Mouse (Mus musculus): Measurements from ENCODE around the gene Med28. TPM values are rescaled to one million over a fixed set of nuclear protein-coding genes. Genes with fewer than 3 reads are reported as not detected.

The Med28 gene
- polyA plus RNA-seq, 1 experiment from 2014 or later: 226 TPM

DNA sequence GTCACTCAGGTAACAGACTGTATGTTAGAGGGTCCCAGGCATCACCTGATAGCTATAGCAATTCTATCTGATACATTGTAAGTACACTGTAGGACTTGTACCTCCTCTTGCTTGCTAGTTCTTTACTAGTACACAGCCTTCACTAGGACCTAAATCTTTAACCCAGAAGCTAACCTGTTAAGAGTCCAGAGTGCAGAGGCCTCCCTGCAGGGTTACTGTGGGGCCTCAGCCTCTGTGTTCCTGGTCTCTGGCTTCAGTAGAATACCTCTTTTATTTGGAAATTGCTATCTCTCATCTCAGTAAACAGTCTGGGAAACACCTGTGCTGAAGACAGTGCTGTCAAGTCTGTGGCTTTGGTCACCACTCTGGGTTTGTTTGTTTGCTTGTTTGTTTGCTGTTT is 24.0 kb upstream of the Med28 start:
- Histone ChIP-seq H3K9ac (ENCODE audit: low read depth, low read length) (no peak overlapping the region), H3K36me3 (ENCODE audit: control insufficient read depth, insufficient read depth, low read length) (peaks cover 44% of the 10 kb centered on the region), H3K9me3 (ENCODE audit: control insufficient read depth, low read length) (no peaks in the 10 kb centered on the region), H3K27ac (replicated peaks; ENCODE audit: low read depth, low read length) (no peak overlapping the region), H3K4me2 (ENCODE audit: low read depth, low read length) (no peak overlapping the region), H3K27me3 (replicated peaks; ENCODE audit: control insufficient read depth, insufficient read depth, low read length) (no peaks in the 10 kb centered on the region), H3K4me1 (ENCODE audit: control insufficient read depth, insufficient read depth, low read length) (peaks cover 8% of the 10 kb centered on the region), H3K4me3 (ENCODE audit: low read depth, low read length) (no peak overlapping the region)
- DNase-seq (ENCODE audit: low spot score): no peak
- ATAC-seq (ENCODE audit: low read depth): no peak

DNA sequence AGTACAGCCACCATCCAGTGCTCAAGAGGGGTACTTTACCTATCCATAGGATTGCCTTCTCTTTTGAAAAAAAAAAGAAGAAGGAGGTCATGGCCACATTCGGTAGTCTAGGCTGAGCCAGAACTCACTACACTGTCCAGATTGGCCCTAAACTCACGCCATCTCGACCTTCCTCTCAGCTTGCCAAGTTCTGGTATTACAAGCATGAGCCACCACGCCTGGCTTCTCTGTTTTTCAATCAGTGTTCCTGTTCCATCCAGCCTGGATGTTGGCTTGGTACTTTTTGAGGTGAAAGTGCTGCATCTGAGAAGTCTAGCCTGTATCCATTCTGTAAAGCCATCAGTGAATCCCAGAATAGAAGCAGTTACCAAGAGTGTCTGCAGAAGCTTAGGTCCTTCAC is 23.6 kb upstream of the Med28 start:
- Histone ChIP-seq H3K27ac (replicated peaks; ENCODE audit: low read depth, low read length) (no peak overlapping the region), H3K27me3 (replicated peaks; ENCODE audit: control insufficient read depth, insufficient read depth, low read length) (no peaks in the 10 kb centered on the region), H3K9ac (ENCODE audit: low read depth, low read length) (no peak overlapping the region), H3K9me3 (ENCODE audit: control insufficient read depth, low read length) (no peaks in the 10 kb centered on the region), H3K4me1 (ENCODE audit: control insufficient read depth, insufficient read depth, low read length) (peaks cover 8% of the 10 kb centered on the region), H3K36me3 (ENCODE audit: control insufficient read depth, insufficient read depth, low read length) (peaks cover 47% of the 10 kb centered on the region), H3K4me2 (ENCODE audit: low read depth, low read length) (no peak overlapping the region), H3K4me3 (ENCODE audit: low read depth, low read length) (no peak overlapping the region)
- 87% methylated on average over 4 of the region's 4 CpGs for WGBS
- no peak for ATAC-seq (ENCODE audit: low read depth)
- DNase-seq (ENCODE audit: low spot score): no peak

DNA sequence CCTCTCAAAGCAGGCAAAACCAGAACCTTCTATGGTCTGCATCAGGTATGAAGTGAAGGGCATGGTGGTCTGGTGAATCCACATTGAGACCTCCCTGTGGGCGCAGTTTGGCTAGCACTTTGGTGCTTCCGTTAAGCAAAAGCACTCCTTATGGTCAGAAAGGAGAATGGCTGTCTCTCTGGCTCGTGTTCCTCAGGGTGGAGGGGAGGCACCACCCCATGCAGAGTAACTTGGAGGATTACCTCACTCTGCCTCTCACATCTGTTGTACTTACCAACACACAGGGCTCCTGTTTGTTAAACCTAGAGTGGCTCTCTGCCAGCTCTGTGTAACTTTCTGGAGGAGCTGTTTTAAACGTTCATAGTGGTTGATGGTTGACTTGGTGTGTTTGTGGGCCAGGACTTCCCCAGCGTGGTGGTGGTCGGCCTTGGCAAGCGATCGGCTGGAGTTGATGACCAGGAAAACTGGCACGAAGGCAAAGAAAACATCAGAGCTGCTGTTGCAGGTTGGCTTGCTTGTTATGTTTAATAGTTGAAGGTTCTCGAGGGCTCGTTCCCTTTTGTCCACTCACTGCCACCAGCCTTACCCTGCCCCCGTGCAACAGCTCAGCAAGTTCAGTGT is 23.0 kb upstream of the Med28 start:
- no peaks in the 10 kb centered on the region for H3K27me3 ChIP-seq (replicated peaks; ENCODE audit: control insufficient read depth, insufficient read depth, low read length)
- no peak overlapping the region for H3K4me3 ChIP-seq (ENCODE audit: low read depth, low read length)
- peaks cover 52% of the 10 kb centered on the region for H3K36me3 ChIP-seq (ENCODE audit: control insufficient read depth, insufficient read depth, low read length)
- no peak overlapping the region for H3K9ac ChIP-seq (ENCODE audit: low read depth, low read length)
- no peak for ATAC-seq (ENCODE audit: low read depth)
- DNase-seq (ENCODE audit: low spot score): no peak
- peaks cover 8% of the 10 kb centered on the region for H3K4me1 ChIP-seq (ENCODE audit: control insufficient read depth, insufficient read depth, low read length)
- H3K9me3 ChIP-seq (ENCODE audit: control insufficient read depth, low read length): no peaks in the 10 kb centered on the region
- H3K4me2 ChIP-seq (ENCODE audit: low read depth, low read length): no peak overlapping the region
- H3K27ac ChIP-seq (replicated peaks; ENCODE audit: low read depth, low read length): no peak overlapping the region
- WGBS: 80% methylated on average over 12 of the region's 12 CpGs

DNA sequence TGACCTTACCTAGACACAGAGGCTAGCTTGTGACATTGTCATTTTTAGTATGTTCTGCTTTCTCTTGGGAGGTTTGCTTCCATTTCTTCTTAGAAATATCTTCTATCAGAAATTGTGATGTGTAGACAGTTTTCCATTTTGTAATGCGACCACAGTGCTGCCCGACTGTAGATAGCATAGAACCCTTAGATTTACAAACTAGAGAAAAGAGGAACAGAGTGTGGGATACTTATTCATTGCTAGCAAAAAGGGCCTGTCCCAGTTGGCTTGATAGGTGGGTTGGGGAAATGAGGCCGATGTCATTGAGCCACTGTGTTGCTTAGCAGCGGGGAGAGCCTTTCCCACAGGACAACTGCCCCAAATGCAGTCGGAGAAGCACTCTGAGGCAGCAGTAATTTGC is 22.5 kb upstream of the Med28 start:
- Histone ChIP-seq H3K27me3 (replicated peaks; ENCODE audit: control insufficient read depth, insufficient read depth, low read length) (no peaks in the 10 kb centered on the region), H3K36me3 (ENCODE audit: control insufficient read depth, insufficient read depth, low read length) (peaks cover 57% of the 10 kb centered on the region)
- 90% methylated on average over 5 of the region's 5 CpGs for WGBS

DNA sequence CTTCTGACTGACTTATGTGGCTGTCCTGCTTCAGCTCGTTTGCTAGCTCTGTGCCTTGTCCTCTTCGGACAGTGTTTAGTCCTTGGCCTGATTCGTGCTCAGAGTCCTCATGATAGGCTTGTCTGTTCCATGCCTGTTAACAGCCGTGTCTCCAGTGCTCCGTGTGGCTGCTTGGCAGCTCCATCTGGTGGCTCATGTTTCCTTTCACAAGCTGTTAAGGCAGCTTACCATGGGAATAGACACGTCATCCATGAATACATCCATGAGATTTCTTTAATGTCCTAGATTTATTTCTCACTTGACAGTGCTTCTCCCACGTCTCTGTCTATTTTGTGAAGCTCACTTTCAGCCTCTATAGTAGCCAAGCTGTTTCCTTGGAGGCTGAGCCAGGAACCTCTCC is 10.0 kb upstream of the Med28 start:
- Histone ChIP-seq H3K4me3 (ENCODE audit: low read depth, low read length) (no peak overlapping the region), H3K4me2 (ENCODE audit: low read depth, low read length) (no peak overlapping the region), H3K9me3 (ENCODE audit: control insufficient read depth, low read length) (no peaks in the 10 kb centered on the region), H3K27ac (replicated peaks; ENCODE audit: low read depth, low read length) (no peak overlapping the region), H3K4me1 (ENCODE audit: control insufficient read depth, insufficient read depth, low read length) (no peaks in the 10 kb centered on the region), H3K27me3 (replicated peaks; ENCODE audit: control insufficient read depth, insufficient read depth, low read length) (no peaks in the 10 kb centered on the region), H3K9ac (ENCODE audit: low read depth, low read length) (no peak overlapping the region), H3K36me3 (ENCODE audit: control insufficient read depth, insufficient read depth, low read length) (peaks cover 69% of the 10 kb centered on the region)
- 82% methylated on average over 7 of the region's 7 CpGs for WGBS
- DNase-seq (ENCODE audit: low spot score): no peak
- ATAC-seq (ENCODE audit: low read depth): no peak

More for the DNA sequence above, 22.5 kb upstream of the Med28 start:
- no peak for ATAC-seq (ENCODE audit: low read depth)
- Histone ChIP-seq H3K4me2 (ENCODE audit: low read depth, low read length) (no peak overlapping the region), H3K9ac (ENCODE audit: low read depth, low read length) (no peak overlapping the region), H3K9me3 (ENCODE audit: control insufficient read depth, low read length) (no peaks in the 10 kb centered on the region), H3K27ac (replicated peaks; ENCODE audit: low read depth, low read length) (no peak overlapping the region), H3K4me3 (ENCODE audit: low read depth, low read length) (no peak overlapping the region), H3K4me1 (ENCODE audit: control insufficient read depth, insufficient read depth, low read length) (peaks cover 8% of the 10 kb centered on the region)
- no peak for DNase-seq (ENCODE audit: low spot score)

DNA sequence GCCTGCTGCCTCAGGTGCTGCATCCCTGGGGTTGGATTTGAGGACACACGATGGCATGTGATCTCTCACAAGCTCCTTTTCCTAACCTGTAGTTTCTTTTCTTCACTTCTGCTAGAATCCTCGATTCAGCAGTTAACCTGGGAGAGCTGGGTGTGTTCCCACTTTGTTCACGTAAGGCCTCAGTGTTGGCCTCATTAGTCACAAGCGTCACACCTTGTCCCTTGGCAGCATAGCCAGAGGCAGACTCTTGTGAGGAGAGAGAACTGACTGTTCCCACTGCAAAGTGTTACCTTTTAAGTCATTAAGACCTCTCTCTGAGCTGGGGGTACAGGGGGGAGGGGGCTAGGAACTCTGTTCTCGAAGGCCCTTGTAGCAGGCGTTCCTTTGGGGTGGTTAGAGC is 7.1 kb upstream of the Med28 start:
- H3K27me3 ChIP-seq (replicated peaks; ENCODE audit: control insufficient read depth, insufficient read depth, low read length): no peaks in the 10 kb centered on the region

DNA sequence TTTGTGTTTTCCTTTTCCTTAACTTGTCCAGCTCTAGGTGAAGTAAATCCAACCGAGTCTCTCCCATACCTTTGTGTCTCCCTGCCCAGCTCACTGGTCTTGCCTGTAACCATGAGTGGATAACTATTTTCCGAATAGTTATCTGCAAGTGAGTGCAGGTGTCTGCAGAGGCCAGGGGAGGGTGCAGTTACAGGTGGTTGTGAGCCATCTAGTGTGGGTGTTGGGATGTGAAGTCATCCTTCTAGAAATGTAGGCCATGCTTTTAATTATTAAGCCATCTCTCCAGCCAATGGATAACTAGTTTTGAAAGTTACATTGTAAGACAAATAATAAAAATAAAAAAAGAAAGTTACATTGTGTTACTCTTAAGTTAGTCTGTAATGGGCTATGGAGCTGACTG is 6.5 kb upstream of the Med28 start:
- no peaks in the 10 kb centered on the region for H3K9me3 ChIP-seq (ENCODE audit: control insufficient read depth, low read length)
- H3K27me3 ChIP-seq (replicated peaks; ENCODE audit: control insufficient read depth, insufficient read depth, low read length): no peaks in the 10 kb centered on the region
- H3K27ac ChIP-seq (replicated peaks; ENCODE audit: low read depth, low read length): no peak overlapping the region
- ATAC-seq (ENCODE audit: low read depth) (no peak), DNase-seq (ENCODE audit: low spot score) (no peak)
- WGBS: 93% methylated on average over 2 of the region's 2 CpGs
- no peak overlapping the region for H3K4me2 ChIP-seq (ENCODE audit: low read depth, low read length)
- H3K4me3 ChIP-seq (ENCODE audit: low read depth, low read length): no peak overlapping the region
- no peaks in the 10 kb centered on the region for H3K4me1 ChIP-seq (ENCODE audit: control insufficient read depth, insufficient read depth, low read length)
- no peak overlapping the region for H3K9ac ChIP-seq (ENCODE audit: low read depth, low read length)
- H3K36me3 ChIP-seq (ENCODE audit: control insufficient read depth, insufficient read depth, low read length): peaks cover 38% of the 10 kb centered on the region

More for the DNA sequence above, 7.1 kb upstream of the Med28 start:
- Histone ChIP-seq H3K9me3 (ENCODE audit: control insufficient read depth, low read length) (no peaks in the 10 kb centered on the region), H3K4me1 (ENCODE audit: control insufficient read depth, insufficient read depth, low read length) (no peaks in the 10 kb centered on the region), H3K4me3 (ENCODE audit: low read depth, low read length) (no peak overlapping the region), H3K36me3 (ENCODE audit: control insufficient read depth, insufficient read depth, low read length) (peaks cover 42% of the 10 kb centered on the region), H3K27ac (replicated peaks; ENCODE audit: low read depth, low read length) (no peak overlapping the region), H3K4me2 (ENCODE audit: low read depth, low read length) (no peak overlapping the region), H3K9ac (ENCODE audit: low read depth, low read length) (no peak overlapping the region)
- ATAC-seq (ENCODE audit: low read depth) (no peak), DNase-seq (ENCODE audit: low spot score) (no peak)
- WGBS: 86% methylated on average over 6 of the region's 6 CpGs

DNA sequence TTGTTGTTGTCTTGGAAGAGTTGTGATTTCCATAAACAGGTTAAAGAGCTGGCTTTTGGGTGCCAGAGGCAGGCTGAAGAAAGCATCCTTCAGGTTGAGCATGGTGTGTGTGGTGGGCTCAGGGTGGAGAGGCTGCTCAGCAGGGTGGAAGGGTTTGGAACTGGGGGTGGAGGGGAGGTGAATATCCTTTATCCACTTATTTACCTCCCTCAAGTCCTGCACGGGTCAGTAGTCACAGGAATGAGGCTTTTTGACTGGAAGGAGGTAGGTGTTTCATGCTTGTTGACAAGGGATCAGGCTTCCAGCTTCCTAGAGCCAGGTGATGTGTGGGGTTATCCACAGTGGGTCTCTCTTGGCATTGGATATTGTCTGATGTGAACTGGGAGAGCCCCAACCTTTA is 5.4 kb upstream of the Med28 start:
- 83% methylated on average over 1 of the region's 1 CpGs for WGBS
- no peaks in the 10 kb centered on the region for H3K9me3 ChIP-seq (ENCODE audit: control insufficient read depth, low read length)
- H3K27ac ChIP-seq (replicated peaks; ENCODE audit: low read depth, low read length): no peak overlapping the region
- H3K27me3 ChIP-seq (replicated peaks; ENCODE audit: control insufficient read depth, insufficient read depth, low read length): no peaks in the 10 kb centered on the region
- peaks cover 38% of the 10 kb centered on the region for H3K36me3 ChIP-seq (ENCODE audit: control insufficient read depth, insufficient read depth, low read length)
- ATAC-seq (ENCODE audit: low read depth): no peak
- no peak overlapping the region for H3K4me3 ChIP-seq (ENCODE audit: low read depth, low read length)
- H3K4me1 ChIP-seq (ENCODE audit: control insufficient read depth, insufficient read depth, low read length): no peaks in the 10 kb centered on the region
- H3K4me2 ChIP-seq (ENCODE audit: low read depth, low read length): no peak overlapping the region
- no peak overlapping the region for H3K9ac ChIP-seq (ENCODE audit: low read depth, low read length)
- DNase-seq (ENCODE audit: low spot score): no peak

DNA sequence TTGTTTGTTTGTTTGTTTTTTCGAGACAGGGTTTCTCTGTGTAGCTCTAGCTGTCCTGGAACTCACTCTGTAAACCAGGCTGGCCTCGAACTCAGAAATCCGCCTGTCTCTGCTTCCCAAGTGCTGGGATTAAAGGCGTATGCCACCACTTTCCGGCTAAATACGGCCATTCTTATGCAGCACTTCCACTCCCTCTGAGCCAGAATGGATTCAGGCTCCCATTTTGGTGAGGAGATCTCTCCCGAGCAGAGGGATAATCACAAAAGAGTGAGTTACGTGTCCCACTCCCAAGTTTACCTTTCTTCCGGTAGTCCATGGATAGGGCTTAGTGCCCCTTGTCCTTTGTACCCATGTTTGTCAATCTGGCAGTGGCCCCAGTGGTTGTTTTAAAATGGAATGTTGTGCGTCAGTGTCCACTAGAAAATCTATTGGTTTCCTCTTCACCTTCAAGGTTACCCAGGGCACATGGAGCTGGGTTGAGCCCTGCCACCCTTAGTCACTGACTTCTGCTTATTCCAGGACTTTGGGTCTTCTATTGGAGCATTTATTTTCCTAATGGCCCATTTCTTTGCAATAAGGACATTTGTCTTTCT is 4.8 kb upstream of the Med28 start:
- Histone ChIP-seq H3K36me3 (ENCODE audit: control insufficient read depth, insufficient read depth, low read length) (peaks cover 31% of the 10 kb centered on the region), H3K4me3 (ENCODE audit: low read depth, low read length) (no peak overlapping the region), H3K4me2 (ENCODE audit: low read depth, low read length) (no peak overlapping the region), H3K4me1 (ENCODE audit: control insufficient read depth, insufficient read depth, low read length) (no peaks in the 10 kb centered on the region), H3K9ac (ENCODE audit: low read depth, low read length) (no peak overlapping the region), H3K9me3 (ENCODE audit: control insufficient read depth, low read length) (no peaks in the 10 kb centered on the region), H3K27ac (replicated peaks; ENCODE audit: low read depth, low read length) (no peak overlapping the region), H3K27me3 (replicated peaks; ENCODE audit: control insufficient read depth, insufficient read depth, low read length) (no peaks in the 10 kb centered on the region)
- ATAC-seq (ENCODE audit: low read depth) (no peak), DNase-seq (ENCODE audit: low spot score) (no peak)
- 91% methylated on average over 10 of the region's 10 CpGs for WGBS
